ENCODE assay signal across 31 mouse cellular contexts in genomic region chr4:88893201-88893754, GRCm38 (mm10). TPM values are rescaled to one million over a fixed set of nuclear protein-coding genes. Genes with fewer than 3 reads are reported as not detected.
DNase-seq lines count a peak whose midpoint lies in the region; ATAC-seq and TF ChIP-seq lines count a peak whose summit lies in the region.
"Had no signal": no experiment of that assay in that cellular context is flagged by ENCODE, and none has a peak within 500 bp of the region (broad histone marks: within the 10 kb centered on the region; RNA-seq: fewer than 3 reads in every experiment).

No protein-coding gene starts in this region.

- H3K27me3 ChIP-seq in intestine, embryonic 14.5 days (replicated peaks; ENCODE audit: control insufficient read depth, insufficient read depth, low read length), result no peaks in the 10 kb centered on the region
- H3K27me3 ChIP-seq in intestine, postnatal 0 days (replicated peaks; ENCODE audit: control insufficient read depth, insufficient read depth, low read length), result no peaks in the 10 kb centered on the region
- no peaks in the 10 kb centered on the region for H3K27me3 ChIP-seq in stomach, postnatal 0 days (ENCODE audit: control insufficient read depth, insufficient read depth, low read length)
- no peaks in the 10 kb centered on the region for H3K27me3 ChIP-seq in forebrain, embryonic 14.5 days (replicated peaks; ENCODE audit: control insufficient read depth, insufficient read depth, low read length)
- H3K27me3 ChIP-seq: forebrain, embryonic 15.5 days; heart, embryonic 13.5 days had no signal

- H3K4me2 ChIP-seq in intestine, embryonic 14.5 days (ENCODE audit: low read length), result no peak overlapping the region
- no peak overlapping the region for H3K4me2 ChIP-seq in intestine, postnatal 0 days (replicated peaks; ENCODE audit: low read depth)
- H3K4me2 ChIP-seq in stomach, postnatal 0 days (replicated peaks; ENCODE audit: low read depth), result no peak overlapping the region
- no peak overlapping the region for H3K4me2 ChIP-seq in forebrain, embryonic 14.5 days (ENCODE audit: low read length)
- H3K4me2 ChIP-seq: forebrain, embryonic 15.5 days; heart, embryonic 13.5 days; hindbrain, embryonic 14.5 days had no signal

- no peak overlapping the region for H3K27ac ChIP-seq in intestine, embryonic 14.5 days (ENCODE audit: low read depth)
- no peak overlapping the region for H3K27ac ChIP-seq in intestine, postnatal 0 days (ENCODE audit: low read depth, low read length)
- H3K27ac ChIP-seq in stomach, postnatal 0 days (replicated peaks), result no peak overlapping the region
- H3K27ac ChIP-seq in forebrain, embryonic 14.5 days (ENCODE audit: low read depth, low read length), result no peak overlapping the region
- H3K27ac ChIP-seq: forebrain, embryonic 15.5 days; heart, adult 2 months; heart, embryonic 10.5 days; heart, embryonic 13.5 days; hindbrain, embryonic 14.5 days; hindbrain, postnatal 0 days had no signal

- TF ChIP-seq EP300 in stomach, postnatal 0 days (optimal IDR thresholded peaks at IDR 0.05), result no peak

- peak; percentile 2 for DNase-seq in fat pad, adult 2 months (ENCODE audit: extremely low read depth, low read depth, low spot score)
- no peak for DNase-seq in intestine, embryonic 14.5 days (ENCODE audit: low spot score)
- DNase-seq in stomach, postnatal 0 days (ENCODE audit: low spot score), result no peak
- DNase-seq in adrenal gland, adult 2 months, result no peak
- DNase-seq in forebrain, embryonic 14.5 days (ENCODE audit: low spot score), result no peak
- DNase-seq: adrenal gland, postnatal 10 days; adrenal gland, postnatal 36 days; cerebellum, adult 18-20 months; cerebellum, adult 9-10 months; cerebellum, postnatal 14 days; gastrocnemius, postnatal 10 days; gastrocnemius, postnatal 36 days; heart, adult 2 months; heart, postnatal 14 days; heart, postnatal 4 days had no signal

- H3K36me3 ChIP-seq in intestine, embryonic 14.5 days (ENCODE audit: control insufficient read depth, insufficient read depth, low read length), result no peaks in the 10 kb centered on the region
- H3K36me3 ChIP-seq in intestine, postnatal 0 days (ENCODE audit: control insufficient read depth, insufficient read depth), result no peaks in the 10 kb centered on the region
- no peaks in the 10 kb centered on the region for H3K36me3 ChIP-seq in stomach, postnatal 0 days (ENCODE audit: control insufficient read depth, insufficient read depth, low read length)
- no peaks in the 10 kb centered on the region for H3K36me3 ChIP-seq in forebrain, embryonic 14.5 days (ENCODE audit: control insufficient read depth, insufficient read depth, low read length)
- H3K36me3 ChIP-seq: forebrain, embryonic 15.5 days; heart, embryonic 10.5 days; heart, embryonic 13.5 days had no signal

- ATAC-seq in intestine, embryonic 14.5 days (replicated peaks; ENCODE audit: low FRiP score, low TSS enrichment, low read depth), result peak; percentile 62; the same call in 1 of the 2 replicates
- ATAC-seq in intestine, postnatal 0 days, result peak; percentile 88
- ATAC-seq in stomach, postnatal 0 days (ENCODE audit: low FRiP score, low TSS enrichment), result peak; percentile 89
- no peak for ATAC-seq in forebrain, embryonic 14.5 days
- ATAC-seq: CD4-positive, CD25-positive, alpha-beta regulatory T cell, adult 4 months; forebrain, embryonic 15.5 days; hindbrain, postnatal 0 days had no signal

- H3K9me3 ChIP-seq in intestine, embryonic 14.5 days (ENCODE audit: control insufficient read depth, low read length), result no peaks in the 10 kb centered on the region
- H3K9me3 ChIP-seq in intestine, postnatal 0 days (ENCODE audit: control insufficient read depth), result no peaks in the 10 kb centered on the region
- H3K9me3 ChIP-seq in stomach, postnatal 0 days (ENCODE audit: control insufficient read depth, low read length), result no peaks in the 10 kb centered on the region
- H3K9me3 ChIP-seq in forebrain, embryonic 14.5 days (replicated peaks; ENCODE audit: control insufficient read depth, low read length), result no peaks in the 10 kb centered on the region
- H3K9me3 ChIP-seq: forebrain, embryonic 15.5 days; heart, embryonic 10.5 days; heart, embryonic 13.5 days had no signal

- no peak for TF ChIP-seq CTCF in intestine, postnatal 0 days (IDR thresholded peaks at IDR 0.05; ENCODE audit: low read depth)
- TF ChIP-seq CTCF in stomach, postnatal 0 days (IDR thresholded peaks at IDR 0.05; ENCODE audit: low read depth), result no peak

- no peaks in the 10 kb centered on the region for H3K4me1 ChIP-seq in intestine, embryonic 14.5 days (replicated peaks; ENCODE audit: control insufficient read depth, insufficient read depth, low read length)
- 0 out of 2 replicates have a peak, but pooled peaks cover 3% of the 10 kb centered on the region for H3K4me1 ChIP-seq in intestine, postnatal 0 days (replicated peaks; ENCODE audit: control insufficient read depth, insufficient read depth, low read length)
- no peaks in the 10 kb centered on the region for H3K4me1 ChIP-seq in stomach, postnatal 0 days (replicated peaks; ENCODE audit: control insufficient read depth, insufficient read depth)
- H3K4me1 ChIP-seq in forebrain, embryonic 14.5 days (ENCODE audit: control insufficient read depth, insufficient read depth, low read length), result no peaks in the 10 kb centered on the region
- H3K4me1 ChIP-seq: forebrain, embryonic 15.5 days; heart, embryonic 10.5 days; heart, embryonic 13.5 days had no signal

- no peak overlapping the region for H3K4me3 ChIP-seq in intestine, embryonic 14.5 days (ENCODE audit: low read depth, low read length)
- no peak overlapping the region for H3K4me3 ChIP-seq in intestine, postnatal 0 days (ENCODE audit: low read depth, low read length)
- no peak overlapping the region for H3K4me3 ChIP-seq in stomach, postnatal 0 days (ENCODE audit: low read depth, low read length)
- no peak overlapping the region for H3K4me3 ChIP-seq in forebrain, embryonic 14.5 days (ENCODE audit: low read depth, low read length)
- H3K4me3 ChIP-seq: forebrain, embryonic 15.5 days; heart, adult 2 months; heart, embryonic 10.5 days; heart, embryonic 13.5 days had no signal

- H3K9ac ChIP-seq in intestine, embryonic 14.5 days (ENCODE audit: low read length), result no peak overlapping the region
- H3K9ac ChIP-seq in intestine, postnatal 0 days (ENCODE audit: low read depth, low read length), result no peak overlapping the region
- no peak overlapping the region for H3K9ac ChIP-seq in stomach, postnatal 0 days (ENCODE audit: low read length)
- no peak overlapping the region for H3K9ac ChIP-seq in forebrain, embryonic 14.5 days (ENCODE audit: low read length)
- H3K9ac ChIP-seq: forebrain, embryonic 15.5 days; heart, embryonic 13.5 days; hindbrain, embryonic 14.5 days had no signal

RNA-seq across cellular contexts. Expression of gene Ifne, which starts 13.3 kb away (rescaled TPM):
- not detected in 2 replicates for polyA plus RNA-seq in intestine, embryonic 14.5 days (2014; fragmentation: Nextera tagmentation; extraction: Ambion mirVana)
- polyA plus RNA-seq in intestine, postnatal 0 days (2015; fragmentation: Nextera tagmentation; extraction: Ambion mirVana), result not detected in 2 replicates
- 0.85 and 1.1 TPM in 2 replicates for polyA plus RNA-seq in stomach, postnatal 0 days (2015; fragmentation: Nextera tagmentation; extraction: Ambion mirVana)
- not detected for total RNA-seq in adrenal gland, adult 2 months (2021)
- polyA plus RNA-seq in adrenal gland, adult 2 months (2012; rRNA removed), result not detected in 2 replicates
- polyA plus RNA-seq in forebrain, embryonic 14.5 days (2014; fragmentation: Nextera tagmentation; extraction: Ambion mirVana), result not detected in 2 replicates
- total RNA-seq: adrenal gland, postnatal 10 days; adrenal gland, postnatal 36 days; gastrocnemius, adult 18-20 months; gastrocnemius, postnatal 10 days; gastrocnemius, postnatal 36 days; granulocyte monocyte progenitor cell, adult 5-6 weeks; heart, adult 2 months; heart, postnatal 14 days; heart, postnatal 4 days; hindbrain, postnatal 0 days; MEL had no signal
- polyA plus RNA-seq: C2C12; CD4-positive, CD25-positive, alpha-beta regulatory T cell, adult 4 months; embryonic facial prominence, embryonic 11.5 days; embryonic facial prominence, embryonic 14.5 days; forebrain, embryonic 11.5 days; forebrain, embryonic 15.5 days; heart, adult 2 months; heart, embryonic 10.5 days; heart, embryonic 13.5 days; heart, embryonic 16.5 days; hindbrain, embryonic 11.5 days; hindbrain, embryonic 14.5 days; hindbrain, postnatal 0 days had no signal

RNA-seq across cellular contexts. Expression of gene Ifna1, which starts 43.4 kb away (rescaled TPM):
- polyA plus RNA-seq in intestine, embryonic 14.5 days (2014; fragmentation: Nextera tagmentation; extraction: Ambion mirVana), result not detected in 2 replicates
- polyA plus RNA-seq in intestine, postnatal 0 days (2015; fragmentation: Nextera tagmentation; extraction: Ambion mirVana), result not detected in 2 replicates
- not detected in 2 replicates for polyA plus RNA-seq in stomach, postnatal 0 days (2015; fragmentation: Nextera tagmentation; extraction: Ambion mirVana)
- total RNA-seq in adrenal gland, adult 2 months (2021), result not detected
- polyA plus RNA-seq in adrenal gland, adult 2 months (2012; rRNA removed), result not detected in 2 replicates
- polyA plus RNA-seq in forebrain, embryonic 14.5 days (2014; fragmentation: Nextera tagmentation; extraction: Ambion mirVana), result not detected in 2 replicates
- total RNA-seq: adrenal gland, postnatal 10 days; adrenal gland, postnatal 36 days; gastrocnemius, adult 18-20 months; gastrocnemius, postnatal 10 days; gastrocnemius, postnatal 36 days; granulocyte monocyte progenitor cell, adult 5-6 weeks; heart, adult 2 months; heart, postnatal 14 days; heart, postnatal 4 days; hindbrain, postnatal 0 days; MEL had no signal
- polyA plus RNA-seq: C2C12; CD4-positive, CD25-positive, alpha-beta regulatory T cell, adult 4 months; embryonic facial prominence, embryonic 11.5 days; embryonic facial prominence, embryonic 14.5 days; forebrain, embryonic 11.5 days; forebrain, embryonic 15.5 days; heart, adult 2 months; heart, embryonic 10.5 days; heart, embryonic 13.5 days; heart, embryonic 16.5 days; hindbrain, embryonic 11.5 days; hindbrain, embryonic 14.5 days; hindbrain, postnatal 0 days had no signal

RNA-seq across cellular contexts. Expression of gene Ifna4, which starts 51.6 kb away (rescaled TPM):
- not detected in 2 replicates for polyA plus RNA-seq in intestine, embryonic 14.5 days (2014; fragmentation: Nextera tagmentation; extraction: Ambion mirVana)
- not detected in 2 replicates for polyA plus RNA-seq in intestine, postnatal 0 days (2015; fragmentation: Nextera tagmentation; extraction: Ambion mirVana)
- polyA plus RNA-seq in stomach, postnatal 0 days (2015; fragmentation: Nextera tagmentation; extraction: Ambion mirVana), result not detected in 2 replicates
- total RNA-seq in adrenal gland, adult 2 months (2021), result not detected
- not detected in 2 replicates for polyA plus RNA-seq in adrenal gland, adult 2 months (2012; rRNA removed)
- not detected in 2 replicates for polyA plus RNA-seq in forebrain, embryonic 14.5 days (2014; fragmentation: Nextera tagmentation; extraction: Ambion mirVana)
- total RNA-seq: adrenal gland, postnatal 10 days; adrenal gland, postnatal 36 days; gastrocnemius, adult 18-20 months; gastrocnemius, postnatal 10 days; gastrocnemius, postnatal 36 days; granulocyte monocyte progenitor cell, adult 5-6 weeks; heart, adult 2 months; heart, postnatal 14 days; heart, postnatal 4 days; hindbrain, postnatal 0 days; MEL had no signal
- polyA plus RNA-seq: C2C12; CD4-positive, CD25-positive, alpha-beta regulatory T cell, adult 4 months; embryonic facial prominence, embryonic 11.5 days; embryonic facial prominence, embryonic 14.5 days; forebrain, embryonic 11.5 days; forebrain, embryonic 15.5 days; heart, adult 2 months; heart, embryonic 10.5 days; heart, embryonic 13.5 days; heart, embryonic 16.5 days; hindbrain, embryonic 11.5 days; hindbrain, embryonic 14.5 days; hindbrain, postnatal 0 days had no signal

RNA-seq across cellular contexts. Expression of gene Ifna5, which starts 58.0 kb away (rescaled TPM):
- not detected in 2 replicates for polyA plus RNA-seq in intestine, embryonic 14.5 days (2014; fragmentation: Nextera tagmentation; extraction: Ambion mirVana)
- polyA plus RNA-seq in intestine, postnatal 0 days (2015; fragmentation: Nextera tagmentation; extraction: Ambion mirVana), result not detected in 2 replicates
- polyA plus RNA-seq in stomach, postnatal 0 days (2015; fragmentation: Nextera tagmentation; extraction: Ambion mirVana), result not detected in 2 replicates
- total RNA-seq in adrenal gland, adult 2 months (2021), result not detected
- polyA plus RNA-seq in adrenal gland, adult 2 months (2012; rRNA removed), result not detected in 2 replicates
- polyA plus RNA-seq in forebrain, embryonic 14.5 days (2014; fragmentation: Nextera tagmentation; extraction: Ambion mirVana), result not detected in 2 replicates
- total RNA-seq: adrenal gland, postnatal 10 days; adrenal gland, postnatal 36 days; gastrocnemius, adult 18-20 months; gastrocnemius, postnatal 10 days; gastrocnemius, postnatal 36 days; granulocyte monocyte progenitor cell, adult 5-6 weeks; heart, adult 2 months; heart, postnatal 14 days; heart, postnatal 4 days; hindbrain, postnatal 0 days; MEL had no signal
- polyA plus RNA-seq: C2C12; CD4-positive, CD25-positive, alpha-beta regulatory T cell, adult 4 months; embryonic facial prominence, embryonic 11.5 days; embryonic facial prominence, embryonic 14.5 days; forebrain, embryonic 11.5 days; forebrain, embryonic 15.5 days; heart, adult 2 months; heart, embryonic 10.5 days; heart, embryonic 13.5 days; heart, embryonic 16.5 days; hindbrain, embryonic 11.5 days; hindbrain, embryonic 14.5 days; hindbrain, postnatal 0 days had no signal
